Mouse (Mus musculus): Measurements from ENCODE around the gene Capn1. TPM values are rescaled to one million over a fixed set of nuclear protein-coding genes. Genes with fewer than 3 reads are reported as not detected.
A peak's percentile ranks its signal among the peaks of the same experiment; 100 is the strongest.

Capn1 gene
- polyA plus RNA-seq, 1 experiment from 2014 or later, result 22.4 TPM

- H3K27ac ChIP-seq (replicated peaks), result peak overlapping the region; percentile 84; the same call in 1 of the 2 replicates
- peaks cover 57% of the 10 kb centered on the region for H3K36me3 ChIP-seq
- WGBS, result 82% methylated on average over 16 of the region's 16 CpGs
- no peak for ATAC-seq (ENCODE audit: insufficient number of reproducible peaks, low FRiP score, low TSS enrichment, low read depth)
- no peaks in the 10 kb centered on the region for H3K27me3 ChIP-seq
- no peaks in the 10 kb centered on the region for H3K9me3 ChIP-seq (replicated peaks)
- no peak overlapping the region for H3K4me2 ChIP-seq (replicated peaks)
- H3K4me3 ChIP-seq (replicated peaks), result no peak overlapping the region
- peaks cover 34% of the 10 kb centered on the region for H3K4me1 ChIP-seq
- H3K9ac ChIP-seq, result no peak overlapping the region
These were observed 64.1 kb downstream of the Capn1 start for GRCm38 (mm10) chr19:5951631-5952030.

DNA sequence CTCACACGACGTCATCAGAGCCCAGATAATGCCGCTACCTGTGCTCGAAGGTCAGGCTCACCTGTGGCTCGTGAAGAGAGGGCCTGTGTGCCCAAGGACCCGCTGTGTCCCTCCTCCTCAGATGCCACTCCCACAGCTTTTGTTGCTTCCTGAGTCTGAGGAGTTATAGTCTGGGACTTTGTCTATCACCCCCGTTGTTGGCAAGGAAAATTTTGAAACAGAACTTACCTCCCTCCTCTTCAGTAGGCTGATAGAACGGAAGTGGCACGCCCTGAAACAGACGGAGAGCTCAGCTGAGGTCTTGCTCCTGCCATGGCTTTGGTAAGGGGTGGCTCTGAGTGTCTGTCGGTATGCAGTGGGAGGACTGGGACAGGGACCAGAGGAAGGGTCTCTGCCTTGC, 65.5 kb downstream of the Capn1 start:
- Histone ChIP-seq H3K36me3 (peaks cover 62% of the 10 kb centered on the region), H3K4me1 (peaks cover 30% of the 10 kb centered on the region), H3K9ac (no peak overlapping the region), H3K27ac (replicated peaks) (no peak overlapping the region), H3K4me2 (replicated peaks) (no peak overlapping the region), H3K9me3 (replicated peaks) (no peaks in the 10 kb centered on the region), H3K4me3 (replicated peaks) (no peak overlapping the region), H3K27me3 (no peaks in the 10 kb centered on the region)
- ATAC-seq (ENCODE audit: insufficient number of reproducible peaks, low FRiP score, low TSS enrichment, low read depth), result no peak
- WGBS, result 91% methylated on average over 11 of the region's 11 CpGs

- H3K27ac ChIP-seq (replicated peaks), result peak overlapping the region; percentile 63
- H3K9me3 ChIP-seq (replicated peaks), result no peaks in the 10 kb centered on the region
- no peak overlapping the region for H3K4me2 ChIP-seq (replicated peaks)
- H3K9ac ChIP-seq, result no peak overlapping the region
- H3K4me3 ChIP-seq (replicated peaks), result no peak overlapping the region
- peaks cover 62% of the 10 kb centered on the region for H3K36me3 ChIP-seq
- no peak for ATAC-seq (ENCODE audit: insufficient number of reproducible peaks, low FRiP score, low TSS enrichment, low read depth)
- H3K4me1 ChIP-seq, result peaks cover 19% of the 10 kb centered on the region
- 75% methylated on average over 8 of the region's 8 CpGs for WGBS
- no peaks in the 10 kb centered on the region for H3K27me3 ChIP-seq
These were observed 69.8 kb downstream of the Capn1 start for GRCm38 (mm10) chr19:5945891-5946290.

DNA sequence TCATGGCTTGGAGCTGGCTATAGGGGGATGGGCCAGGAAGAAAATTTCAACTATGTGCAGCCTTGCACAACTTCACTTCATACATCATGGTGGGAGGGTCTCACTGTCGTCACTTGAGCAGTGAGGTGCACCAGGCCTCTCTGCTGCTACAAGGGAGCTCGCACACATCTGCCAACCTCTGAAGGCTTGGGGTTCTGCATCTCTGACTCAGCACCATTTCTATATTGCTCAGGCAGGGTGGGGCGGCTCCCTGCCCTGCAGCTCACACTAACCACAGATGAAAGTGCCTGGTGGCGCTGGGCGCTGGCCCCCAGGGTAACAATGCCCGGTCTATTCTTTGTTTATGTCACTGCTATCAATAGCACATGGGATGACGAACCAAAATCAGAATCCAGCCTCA, 70.7 kb downstream of the Capn1 start:
- Histone ChIP-seq H3K4me1 (peaks cover 27% of the 10 kb centered on the region), H3K4me3 (replicated peaks) (no peak overlapping the region), H3K9me3 (replicated peaks) (no peaks in the 10 kb centered on the region), H3K27ac (replicated peaks) (peak overlapping the region; percentile 61), H3K9ac (no peak overlapping the region), H3K4me2 (replicated peaks) (no peak overlapping the region), H3K36me3 (peaks cover 53% of the 10 kb centered on the region), H3K27me3 (no peaks in the 10 kb centered on the region)
- ATAC-seq (ENCODE audit: insufficient number of reproducible peaks, low FRiP score, low TSS enrichment, low read depth), result no peak
- WGBS, result 47% methylated on average over 7 of the region's 7 CpGs

DNA sequence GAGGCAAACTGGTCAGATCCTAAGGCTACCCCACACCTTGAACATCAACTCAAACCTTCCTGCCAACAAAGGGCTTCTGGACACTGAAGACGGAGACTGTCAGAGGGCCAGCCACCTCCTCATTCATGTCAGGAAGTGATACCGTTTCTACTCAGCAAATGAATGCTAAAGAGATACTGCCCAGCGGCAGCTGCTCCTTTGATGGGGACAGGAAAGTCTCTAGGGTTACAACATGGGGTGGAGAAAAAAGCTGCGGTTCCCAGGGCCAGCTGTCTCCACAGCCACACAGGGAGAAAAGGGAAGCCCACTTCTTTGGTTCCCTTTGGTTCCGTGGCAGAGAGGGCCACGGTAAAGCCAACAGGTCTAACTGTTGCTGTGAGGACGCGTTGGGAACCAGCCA, 71.6 kb downstream of the Capn1 start:
- H3K27me3 ChIP-seq, result no peaks in the 10 kb centered on the region
- H3K4me1 ChIP-seq, result peaks cover 34% of the 10 kb centered on the region
- H3K4me2 ChIP-seq (replicated peaks), result no peak overlapping the region
- H3K27ac ChIP-seq (replicated peaks), result 0 out of 2 replicates have a peak overlapping the region, but pooled peaks have one; percentile 23
- WGBS, result 76% methylated on average over 8 of the region's 8 CpGs
- peaks cover 46% of the 10 kb centered on the region for H3K36me3 ChIP-seq
- no peak overlapping the region for H3K4me3 ChIP-seq (replicated peaks)
- ATAC-seq (ENCODE audit: insufficient number of reproducible peaks, low FRiP score, low TSS enrichment, low read depth), result no peak
- no peaks in the 10 kb centered on the region for H3K9me3 ChIP-seq (replicated peaks)
- no peak overlapping the region for H3K9ac ChIP-seq

GRCm38 (mm10) chr19:5943404-5943803, 72.3 kb downstream of the Capn1 start:
- no peaks in the 10 kb centered on the region for H3K27me3 ChIP-seq
- H3K4me1 ChIP-seq, result peaks cover 37% of the 10 kb centered on the region
- 91% methylated on average over 15 of the region's 15 CpGs for WGBS
- H3K36me3 ChIP-seq, result peaks cover 39% of the 10 kb centered on the region
- no peaks in the 10 kb centered on the region for H3K9me3 ChIP-seq (replicated peaks)
- H3K9ac ChIP-seq, result no peak overlapping the region
- ATAC-seq (ENCODE audit: insufficient number of reproducible peaks, low FRiP score, low TSS enrichment, low read depth), result no peak
- H3K4me3 ChIP-seq (replicated peaks), result no peak overlapping the region
- no peak overlapping the region for H3K27ac ChIP-seq (replicated peaks)
- H3K4me2 ChIP-seq (replicated peaks), result no peak overlapping the region

- Histone ChIP-seq H3K27ac (replicated peaks) (no peak overlapping the region), H3K4me1 (peaks cover 45% of the 10 kb centered on the region), H3K4me3 (replicated peaks) (no peak overlapping the region), H3K4me2 (replicated peaks) (no peak overlapping the region), H3K36me3 (peaks cover 32% of the 10 kb centered on the region), H3K9ac (no peak overlapping the region), H3K27me3 (no peaks in the 10 kb centered on the region), H3K9me3 (replicated peaks) (no peaks in the 10 kb centered on the region)
- no peak for ATAC-seq (ENCODE audit: insufficient number of reproducible peaks, low FRiP score, low TSS enrichment, low read depth)
- WGBS, result 91% methylated on average over 7 of the region's 7 CpGs
These were observed 73.1 kb downstream of the Capn1 start for GRCm38 (mm10) chr19:5942581-5942980.

DNA sequence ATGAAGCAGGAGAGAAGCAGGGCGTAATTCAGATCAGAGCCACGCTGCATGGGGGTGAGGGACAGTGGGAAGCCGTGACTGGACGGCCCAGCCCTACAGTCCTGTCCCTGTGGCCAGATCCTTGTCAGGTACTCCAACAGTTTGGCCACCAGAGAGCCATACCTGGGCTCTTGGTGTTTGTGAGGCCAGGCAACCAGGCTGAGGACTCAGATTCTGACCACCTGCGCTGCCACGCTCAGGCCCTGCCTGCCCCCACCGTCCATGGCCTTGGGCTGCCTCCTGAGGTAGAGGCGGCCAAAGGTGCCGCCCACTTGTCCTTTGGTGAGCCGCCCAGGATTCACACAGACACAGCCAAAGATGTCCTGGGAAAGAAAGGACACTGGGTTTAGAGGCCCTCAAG, 75.0 kb downstream of the Capn1 start:
- 85% methylated on average over 10 of the region's 10 CpGs for WGBS
- H3K4me2 ChIP-seq (replicated peaks), result no peak overlapping the region
- H3K27me3 ChIP-seq, result no peaks in the 10 kb centered on the region
- H3K9me3 ChIP-seq (replicated peaks), result no peaks in the 10 kb centered on the region
- no peak overlapping the region for H3K4me3 ChIP-seq (replicated peaks)
- H3K36me3 ChIP-seq, result peaks cover 22% of the 10 kb centered on the region
- ATAC-seq (ENCODE audit: insufficient number of reproducible peaks, low FRiP score, low TSS enrichment, low read depth), result no peak
- H3K27ac ChIP-seq (replicated peaks), result peak overlapping the region; percentile 85
- no peak overlapping the region for H3K9ac ChIP-seq
- H3K4me1 ChIP-seq, result peaks cover 52% of the 10 kb centered on the region

DNA sequence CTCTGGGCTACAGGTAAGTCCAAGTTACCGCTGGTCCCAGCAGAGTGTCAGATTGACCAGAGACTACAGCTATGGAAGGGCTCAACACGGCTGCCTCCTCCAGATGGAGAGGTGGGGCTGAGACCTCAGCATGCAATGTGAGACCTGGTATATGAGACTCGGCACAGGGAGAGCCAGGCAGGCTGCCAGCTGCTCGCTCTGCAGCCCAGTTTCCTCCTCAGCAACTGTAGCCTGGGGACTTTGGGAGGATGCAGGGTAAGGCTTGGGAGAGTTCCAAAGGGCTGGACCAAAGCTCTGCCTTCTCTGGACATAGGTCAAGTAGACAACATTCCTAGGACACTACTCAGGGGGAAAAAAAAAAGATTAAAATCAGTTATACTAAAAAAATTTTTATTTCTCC, 75.5 kb downstream of the Capn1 start:
- H3K27me3 ChIP-seq, result no peaks in the 10 kb centered on the region
- peaks cover 54% of the 10 kb centered on the region for H3K4me1 ChIP-seq
- peaks cover 22% of the 10 kb centered on the region for H3K36me3 ChIP-seq
- no peak overlapping the region for H3K4me3 ChIP-seq (replicated peaks)
- H3K9ac ChIP-seq, result no peak overlapping the region
- ATAC-seq (ENCODE audit: insufficient number of reproducible peaks, low FRiP score, low TSS enrichment, low read depth), result peak; percentile 58; the same call in 1 of the 2 replicates
- H3K27ac ChIP-seq (replicated peaks), result peak overlapping the region; percentile 85
- 45% methylated on average over 4 of the region's 4 CpGs for WGBS
- H3K9me3 ChIP-seq (replicated peaks), result no peaks in the 10 kb centered on the region
- no peak overlapping the region for H3K4me2 ChIP-seq (replicated peaks)

- Histone ChIP-seq H3K9ac (no peak overlapping the region), H3K27me3 (no peaks in the 10 kb centered on the region), H3K4me2 (replicated peaks) (no peak overlapping the region), H3K4me3 (replicated peaks) (no peak overlapping the region), H3K9me3 (replicated peaks) (no peaks in the 10 kb centered on the region), H3K36me3 (peaks cover 22% of the 10 kb centered on the region), H3K4me1 (peaks cover 53% of the 10 kb centered on the region), H3K27ac (replicated peaks) (peak overlapping the region; percentile 85)
- WGBS, result 54% methylated on average over 5 of the region's 5 CpGs
- ATAC-seq (ENCODE audit: insufficient number of reproducible peaks, low FRiP score, low TSS enrichment, low read depth), result no peak
These were observed 76.0 kb downstream of the Capn1 start for GRCm38 (mm10) chr19:5939715-5940114.
